Mouse (Mus musculus): ENCODE measurements around the gene Prdm15.
A peak's percentile ranks its signal among the peaks of the same experiment; 100 is the strongest.

DNA sequence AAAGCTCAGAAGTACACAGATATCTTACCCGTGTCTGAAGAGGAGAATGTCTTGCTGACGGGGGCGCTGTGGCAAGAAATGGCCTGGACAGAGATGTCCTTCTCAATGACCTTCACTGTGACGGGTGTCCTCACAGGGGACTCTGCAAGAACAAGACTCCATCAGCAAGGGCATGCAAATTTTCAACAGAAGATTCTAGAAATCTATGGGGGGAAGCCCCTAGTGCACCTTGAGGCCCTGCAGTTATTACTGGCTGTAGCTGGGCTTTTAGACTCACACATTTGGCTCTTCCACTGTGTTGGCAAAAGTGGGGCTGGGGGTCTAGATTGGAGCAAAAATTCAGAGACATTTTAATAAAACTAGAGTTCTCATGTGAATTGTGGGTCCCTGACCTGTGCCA lies 23.5 kb upstream of the Prdm15 start:
- peak; percentile 70; the same call in 1 of the 2 replicates for TF ChIP-seq TCF12 (IDR thresholded peaks at IDR 0.05; ENCODE audit: low read depth, low read length)
- TF ChIP-seq POLR2A (IDR thresholded peaks at IDR 0.05; ENCODE audit: low read depth, low read length), result no peak; the same call in 1 of the 2 replicates
- TF ChIP-seq HCFC1 (IDR thresholded peaks at IDR 0.05; ENCODE audit: low read depth, low read length), result peak; percentile 40; the same call in 1 of the 2 replicates
- 0 out of 2 replicates have a peak, but pooled peaks have one; percentile 36 for TF ChIP-seq KAT2A (IDR thresholded peaks at IDR 0.05; ENCODE audit: insufficient replicate concordance, low read length)
- peak; percentile 72; the same call in 1 of the 2 replicates for TF ChIP-seq ETS1 (conservative IDR thresholded peaks at IDR 0.05; ENCODE audit: low read depth, low read length)
- TF ChIP-seq EP300 (IDR thresholded peaks at IDR 0.05; ENCODE audit: low read length), result peak; percentile 80
- peak; percentile 4 for TF ChIP-seq RAD21 (IDR thresholded peaks at IDR 0.05; ENCODE audit: low read depth, low read length)
- TF ChIP-seq POLR2AphosphoS2 (IDR thresholded peaks at IDR 0.05; ENCODE audit: low read depth, low read length), result no peak
- TF ChIP-seq CTCF (conservative IDR thresholded peaks at IDR 0.05 in 1 of 2, IDR thresholded peaks at IDR 0.05 in 1 of 2; ENCODE audit: low read depth in 2 of 2, low read length in 2 of 2), result peak in 1 of 2 experiments; percentile 46; a peak in 2 of 4 replicates
- peak; percentile 86 for TF ChIP-seq IRF4 (IDR thresholded peaks at IDR 0.05; ENCODE audit: low read depth, low read length)
- TF ChIP-seq USF1 (IDR thresholded peaks at IDR 0.05; ENCODE audit: low read depth, low read length), result no peak
- TF ChIP-seq MYC (IDR thresholded peaks at IDR 0.05; ENCODE audit: low read depth, low read length), result peak; percentile 73; the same call in 1 of the 2 replicates

Measured in CH12.LX (cell line).